Mouse (Mus musculus) left cerebral cortex, postnatal 36 days (tissue): ENCODE results near the gene Mical2. TPM values are rescaled to one million over a fixed set of nuclear protein-coding genes. Genes with fewer than 3 reads are reported as not detected.

ENCODE experiments used
- DNase-seq, 2 experiments: peaks; one replicate each; pipeline ENCODE4 v3.0.0; 2021 to 2022; ENCODE audit warnings: low spot score in 2 of 2, mixed read lengths in 1 of 2
- intact Hi-C: fragments of 180-260 bp; cut with DNase I; formaldehyde crosslinking; loops from one replicate; pipeline ENCODE4 v1.15.1; 2025
- total RNA-seq, 2 experiments: library from RNA; stranded (reverse); gene quantifications; 2 replicates each; pipeline ENCODE4 v1.2.3; 2021

Gene Mical2
- total RNA-seq, 2 experiments from 2014 or later, result 605 to 619 TPM

DNA sequence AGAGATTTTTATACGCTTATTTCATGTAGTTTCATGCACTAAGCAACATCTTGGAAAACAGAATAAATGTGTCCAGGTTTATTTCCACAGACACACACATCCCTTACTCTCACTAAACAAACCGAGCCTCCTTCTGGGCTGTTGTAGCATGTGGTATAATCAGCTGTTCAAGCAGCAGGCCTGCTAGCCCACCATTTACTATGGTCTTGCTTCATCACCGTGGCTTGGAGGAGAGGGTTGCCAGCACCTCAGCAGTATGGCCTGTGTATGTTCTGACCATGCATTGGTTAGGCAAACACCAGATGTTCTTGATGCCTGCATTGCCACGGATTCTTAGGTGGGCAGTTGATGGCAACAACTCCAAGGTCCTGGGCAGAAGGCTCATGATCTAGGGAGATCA, 232.3 kb downstream of the Mical2 start:
- DNase-seq, result no peak
- intact Hi-C loops, result no loop called here

DNA sequence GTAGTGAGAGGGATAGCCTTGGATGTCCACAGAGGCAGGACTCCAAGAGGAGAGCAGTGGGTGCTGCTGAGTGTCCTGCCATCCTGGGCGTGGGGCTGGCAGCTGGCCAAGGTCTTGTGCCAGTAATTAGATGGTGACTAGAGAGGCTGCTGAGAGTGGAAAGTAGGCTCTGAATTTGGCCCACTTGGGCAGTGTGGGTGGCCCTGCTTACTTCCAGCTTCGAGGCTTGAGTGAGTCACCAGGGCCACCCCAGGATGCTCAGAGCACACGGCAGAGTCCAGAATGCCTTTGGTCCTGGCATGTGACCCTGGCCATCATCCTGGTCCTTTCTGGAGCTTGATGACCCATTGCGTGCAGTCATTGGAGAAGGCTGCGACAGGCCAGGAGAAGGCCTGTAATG, 232.8 kb downstream of the Mical2 start:
- DNase-seq, result peak in 1 of 2 experiments; percentile 18
- intact Hi-C loops, result no loop called here

Other genes with a start within 250 kb of the Mical2 start
- 10 to 100 TPM; 63.3 to 67.4 TPM for gene Usp47, start 202.4 kb upstream of the Mical2 start, total RNA-seq
- 100 to 1,000 TPM; 136 to 236 TPM for gene Dkk3, start 66.8 kb upstream of the Mical2 start, total RNA-seq
- 10 to 100 TPM; 49.1 to 60.9 TPM for gene Parva, start 201.6 kb downstream of the Mical2 start, total RNA-seq